Mouse (Mus musculus) forebrain, embryonic 16.5 days (tissue): ENCODE results near the gene Hsdl2. TPM values are rescaled to one million over a fixed set of nuclear protein-coding genes. Genes with fewer than 3 reads are reported as not detected.

Experiments
- ATAC-seq: fragments of 200-750 bp; cut with Nextera tagmentation; 2 replicates; pipeline ENCODE4 v1.8.0; 2017; ENCODE audit warnings: mild to moderate bottlenecking, moderate library complexity
- H3K27ac ChIP-seq: fragments of 300-500 bp; sonication (generic); 2 replicates; pipeline ENCODE4 v1.5.1; 2014; ENCODE audit warnings: low read length, control low read depth
- H3K27me3 ChIP-seq: fragments of 300-500 bp; sonication (generic); replicated peaks from 2 replicates; pipeline ENCODE4 v1.6.1; 2014; ENCODE audit warnings: low read length; ENCODE audit not compliant: control insufficient read depth, insufficient read depth
- H3K36me3 ChIP-seq: fragments of 300-500 bp; sonication (generic); 2 replicates; pipeline ENCODE4 v1.6.1; 2014; ENCODE audit not compliant: control insufficient read depth, insufficient read depth
- H3K4me1 ChIP-seq: fragments of 300-500 bp; sonication (generic); replicated peaks from 2 replicates; pipeline ENCODE4 v1.6.1; 2014; ENCODE audit warnings: low read length; ENCODE audit not compliant: control insufficient read depth, insufficient read depth
- H3K4me2 ChIP-seq: fragments of 300-500 bp; sonication (generic); 2 replicates; pipeline ENCODE4 v1.6.1; 2014; ENCODE audit warnings: mild to moderate bottlenecking, low read length, control low read depth
- H3K4me3 ChIP-seq: fragments of 300-500 bp; sonication (generic); replicated peaks from 2 replicates; pipeline ENCODE4 v1.5.1; 2014; ENCODE audit warnings: mild to moderate bottlenecking, low read length, control low read depth
- H3K9ac ChIP-seq: fragments of 300-500 bp; sonication (generic); replicated peaks from 2 replicates; pipeline ENCODE4 v1.6.1; 2014; ENCODE audit warnings: low read depth, low read length, control low read depth
- H3K9me3 ChIP-seq: fragments of 300-500 bp; sonication (generic); 2 replicates; pipeline ENCODE4 v1.6.1; 2016; ENCODE audit warnings: low read length; ENCODE audit not compliant: control insufficient read depth
- WGBS: fragments of 180-500 bp; shearing (Covaris S2); extraction: QIAGEN DNeasy Blood & Tissue Kit; methylation state at CpG from one replicate; pipeline ENCODE4 v1.1.7; 2014; 5-methylcytosine and 5-hydroxymethylcytosine counted together
- polyA plus RNA-seq: library from polyadenylated mRNA; unstranded; fragments of >200 nt; fragmentation: Nextera tagmentation; extraction: Ambion mirVana; gene quantifications from 2 replicates; pipeline ENCODE4 v1.2.1, GENCODE M21; 2015

Gene Hsdl2
- polyA plus RNA-seq, 1 experiment from 2014 or later: 19.5 TPM

- H3K36me3 ChIP-seq: no peaks in the 10 kb centered on the region
- no peak overlapping the region for H3K4me2 ChIP-seq
- no peak overlapping the region for H3K4me3 ChIP-seq
- H3K27me3 ChIP-seq: no peaks in the 10 kb centered on the region
- ATAC-seq: no peak
- WGBS: 97% methylated on average over 1 of the region's 1 CpGs
- no peaks in the 10 kb centered on the region for H3K9me3 ChIP-seq
- no peak overlapping the region for H3K27ac ChIP-seq
- no peak overlapping the region for H3K9ac ChIP-seq
- no peaks in the 10 kb centered on the region for H3K4me1 ChIP-seq
Observed at GRCm38 (mm10) chr4:59652166-59652681, 70.9 kb downstream of the Hsdl2 start.

DNA sequence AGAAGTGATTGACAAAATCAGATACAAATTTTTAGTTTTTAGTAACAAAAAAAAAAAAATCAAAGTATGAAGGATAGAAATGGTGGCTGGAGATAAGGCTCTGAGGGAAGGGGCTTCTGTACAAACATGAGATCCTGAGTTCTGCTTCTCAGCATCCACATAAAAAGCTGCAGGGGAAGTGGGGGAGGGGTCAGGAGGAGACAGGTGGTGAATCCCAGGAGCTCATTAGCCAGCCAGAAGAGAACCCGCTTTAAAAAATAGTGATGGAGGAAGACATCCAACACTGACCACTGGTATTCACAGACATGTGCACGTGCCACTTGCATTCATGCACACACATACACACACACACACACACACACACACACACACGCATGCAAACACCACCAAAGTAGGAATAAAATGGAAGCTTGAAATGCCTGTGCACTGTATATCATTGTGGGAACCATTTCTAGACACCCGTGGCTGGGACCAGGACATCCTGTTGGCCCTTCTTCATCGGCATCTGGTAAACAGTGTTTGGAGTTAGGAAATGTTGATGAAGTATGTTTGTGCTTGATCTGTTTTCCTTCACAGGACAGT, 74.8 kb downstream of the Hsdl2 start:
- no peak overlapping the region for H3K4me2 ChIP-seq
- H3K4me3 ChIP-seq: no peak overlapping the region
- no peaks in the 10 kb centered on the region for H3K36me3 ChIP-seq
- H3K27ac ChIP-seq: no peak overlapping the region
- no peak for ATAC-seq
- H3K9me3 ChIP-seq: no peaks in the 10 kb centered on the region
- WGBS: 82% methylated on average over 5 of the region's 5 CpGs
- H3K27me3 ChIP-seq: no peaks in the 10 kb centered on the region
- H3K9ac ChIP-seq: no peak overlapping the region
- H3K4me1 ChIP-seq: no peaks in the 10 kb centered on the region

DNA sequence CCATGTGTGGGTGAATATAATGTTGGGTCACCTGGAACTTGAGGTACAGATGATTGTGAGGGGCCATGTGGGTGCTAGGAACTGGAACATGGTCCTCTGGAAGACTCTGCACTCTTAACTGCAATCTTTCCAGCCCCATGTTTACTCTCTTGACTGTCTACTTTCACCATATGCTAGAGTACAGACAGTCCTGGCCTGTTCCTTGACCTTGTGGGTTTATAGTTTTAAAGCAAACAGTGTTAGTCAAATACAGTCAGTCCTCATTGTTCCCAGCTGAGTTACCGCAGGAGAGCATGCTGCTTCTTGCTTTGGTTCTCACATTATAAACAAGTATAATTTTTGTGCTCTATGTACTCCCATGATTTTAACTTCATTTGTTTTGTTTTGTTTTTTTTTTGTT, 80.8 kb downstream of the Hsdl2 start:
- no peak overlapping the region for H3K4me2 ChIP-seq
- no peaks in the 10 kb centered on the region for H3K9me3 ChIP-seq
- no peak for ATAC-seq
- 0 out of 2 replicates have a peak, but pooled peaks cover 2% of the 10 kb centered on the region for H3K36me3 ChIP-seq
- no peak overlapping the region for H3K27ac ChIP-seq
- H3K4me1 ChIP-seq: no peaks in the 10 kb centered on the region
- 94% methylated on average over 1 of the region's 1 CpGs for WGBS
- no peak overlapping the region for H3K9ac ChIP-seq
- H3K27me3 ChIP-seq: no peaks in the 10 kb centered on the region
- H3K4me3 ChIP-seq: no peak overlapping the region

- H3K27me3 ChIP-seq: no peaks in the 10 kb centered on the region
- H3K4me1 ChIP-seq: no peaks in the 10 kb centered on the region
- no peak for ATAC-seq
- H3K4me3 ChIP-seq: no peak overlapping the region
- WGBS: 97% methylated on average over 6 of the region's 6 CpGs
- H3K9me3 ChIP-seq: no peaks in the 10 kb centered on the region
- 0 out of 2 replicates have a peak, but pooled peaks cover 2% of the 10 kb centered on the region for H3K36me3 ChIP-seq
- H3K4me2 ChIP-seq: no peak overlapping the region
- H3K9ac ChIP-seq: no peak overlapping the region
- no peak overlapping the region for H3K27ac ChIP-seq
Observed at GRCm38 (mm10) chr4:59663451-59663850, 82.1 kb downstream of the Hsdl2 start.

- no peaks in the 10 kb centered on the region; the same call in 1 of the 2 replicates for H3K4me1 ChIP-seq
- no peak overlapping the region for H3K4me3 ChIP-seq
- ATAC-seq: no peak
- H3K4me2 ChIP-seq: no peak overlapping the region
- no peaks in the 10 kb centered on the region for H3K27me3 ChIP-seq
- H3K9ac ChIP-seq: no peak overlapping the region
- no peaks in the 10 kb centered on the region for H3K9me3 ChIP-seq
- WGBS: 71% methylated on average over 3 of the region's 3 CpGs
- 0 out of 2 replicates have a peak, but pooled peaks cover 2% of the 10 kb centered on the region for H3K36me3 ChIP-seq
- H3K27ac ChIP-seq: no peak overlapping the region
Observed at GRCm38 (mm10) chr4:59666550-59667317, 85.4 kb downstream of the Hsdl2 start.

- 48% methylated on average over 3 of the region's 3 CpGs for WGBS
- ATAC-seq: no peak
- Histone ChIP-seq H3K4me3 (no peak overlapping the region), H3K9ac (no peak overlapping the region), H3K4me1 (no peaks in the 10 kb centered on the region; the same call in 1 of the 2 replicates), H3K27ac (no peak overlapping the region), H3K27me3 (no peaks in the 10 kb centered on the region), H3K36me3 (no peaks in the 10 kb centered on the region), H3K4me2 (no peak overlapping the region), H3K9me3 (no peaks in the 10 kb centered on the region)
Observed at GRCm38 (mm10) chr4:59668050-59668449, 86.7 kb downstream of the Hsdl2 start.

Other genes with a start within 250 kb of the Hsdl2 start
- 0.84 and 1.8 TPM in 2 replicates for gene Susd1, start 142.9 kb upstream of the Hsdl2 start, polyA plus RNA-seq
- gene Ptbp3, start 32.2 kb upstream of the Hsdl2 start, polyA plus RNA-seq: 15.9 and 17.1 TPM in 2 replicates
- gene E130308A19Rik, start 44.6 kb downstream of the Hsdl2 start, polyA plus RNA-seq: 24.6 and 29.8 TPM in 2 replicates
- 73.6 and 81.3 TPM in 2 replicates for gene Inip, start 220.0 kb downstream of the Hsdl2 start, polyA plus RNA-seq
- gene Snx30, start 224.3 kb downstream of the Hsdl2 start, polyA plus RNA-seq: 8.5 and 8.9 TPM in 2 replicates